Mouse (Mus musculus): ENCODE measurements around the gene Gclm.
"Not testable (repeated sequence)": the region's sequence is repeated elsewhere in the genome, so short reads cannot be mapped to it uniquely, and the experiment has no call there.

The Gclm gene

DNA sequence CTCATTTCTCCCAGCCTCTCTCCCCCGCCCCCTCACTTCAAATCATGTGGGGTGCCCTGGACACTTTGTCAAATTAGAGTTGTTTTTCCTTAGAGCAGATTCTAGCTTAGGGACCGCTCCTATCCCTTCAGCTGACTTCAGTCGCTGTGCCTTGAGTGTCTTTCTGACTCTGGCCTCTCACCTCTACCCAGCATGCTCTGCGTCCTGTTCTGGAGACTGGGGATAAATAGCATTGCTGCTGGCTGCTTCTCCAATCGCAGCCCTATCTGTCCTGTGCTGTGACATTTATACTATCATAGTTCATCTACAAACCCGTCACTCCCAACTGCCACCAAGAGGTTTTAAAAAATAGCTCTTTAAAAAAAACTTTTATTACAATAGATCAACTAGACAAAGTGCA, 2.5 kb upstream of the Gclm start:
- DNase-seq (ENCODE audit: low spot score): no peak

- DNase-seq (ENCODE audit: low spot score): no peak
Measured at GRCm38 (mm10) chr3:122243416-122244167, 1.8 kb upstream of the Gclm start.

DNA sequence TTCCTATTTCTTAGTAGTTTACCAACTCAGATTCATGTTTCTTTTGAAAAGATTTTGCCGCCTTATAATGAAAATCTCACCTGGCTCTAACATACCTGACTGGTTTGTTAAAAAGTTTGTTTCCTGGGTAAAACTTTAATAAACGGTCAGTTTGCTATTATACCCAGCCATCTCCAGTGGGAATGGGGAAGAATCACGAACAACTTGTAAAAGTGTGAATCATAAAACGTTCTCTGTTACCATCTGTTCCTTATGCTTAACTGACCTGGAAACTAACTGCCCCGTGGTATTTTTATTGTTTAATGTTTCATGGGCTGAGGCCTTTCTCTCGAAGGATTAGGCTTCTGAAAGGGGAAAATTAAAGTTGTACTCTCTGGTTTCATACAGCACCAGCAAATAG, 598 bp upstream of the Gclm start:
- no peak for DNase-seq (ENCODE audit: low spot score)

DNA sequence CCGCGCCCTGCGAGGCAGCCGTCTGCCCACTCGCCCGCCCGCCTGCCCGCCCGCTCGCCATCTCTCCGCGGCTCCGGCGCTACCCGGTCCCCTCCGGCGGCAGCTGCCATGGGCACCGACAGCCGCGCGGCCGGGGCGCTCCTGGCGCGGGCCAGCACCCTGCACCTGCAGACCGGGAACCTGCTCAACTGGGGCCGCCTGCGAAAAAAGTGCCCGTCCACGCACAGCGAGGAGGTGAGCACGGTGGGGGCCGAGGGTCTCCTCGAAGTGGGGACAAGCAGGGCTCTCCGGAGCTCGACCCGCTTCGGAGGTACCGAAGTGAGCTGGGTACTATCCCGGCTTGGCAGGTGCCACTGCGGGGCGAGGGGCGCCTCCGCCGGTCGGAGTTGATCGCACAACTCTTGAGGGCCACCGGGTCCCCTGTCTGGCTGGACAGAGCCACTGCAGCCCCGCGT, 548 bp downstream of the Gclm start:
- DNase-seq (ENCODE audit: low spot score): no peak

DNA sequence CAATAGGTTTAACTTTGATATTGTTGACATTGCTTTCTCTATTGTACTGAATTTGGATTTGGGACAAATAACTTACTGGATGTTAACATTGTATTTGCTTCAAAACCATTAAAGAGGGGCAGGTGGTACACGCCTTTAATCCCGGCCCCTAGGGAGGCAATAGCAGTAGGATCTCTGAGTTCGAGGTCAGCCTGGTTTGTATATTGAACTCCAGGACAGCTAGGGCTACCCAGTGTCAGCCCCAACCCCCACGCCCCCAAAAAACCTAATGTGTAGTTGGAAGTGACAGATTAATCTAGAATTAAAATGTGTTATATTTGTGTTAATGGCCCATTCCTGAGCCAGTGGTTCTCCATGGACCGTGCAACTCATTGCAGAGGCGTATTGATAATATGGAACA, 1.0 kb downstream of the Gclm start:
- DNase-seq (ENCODE audit: low spot score): no peak

- no peak for DNase-seq (ENCODE audit: low spot score)
Measured at GRCm38 (mm10) chr3:122246986-122247767, 1.8 kb downstream of the Gclm start.

DNA sequence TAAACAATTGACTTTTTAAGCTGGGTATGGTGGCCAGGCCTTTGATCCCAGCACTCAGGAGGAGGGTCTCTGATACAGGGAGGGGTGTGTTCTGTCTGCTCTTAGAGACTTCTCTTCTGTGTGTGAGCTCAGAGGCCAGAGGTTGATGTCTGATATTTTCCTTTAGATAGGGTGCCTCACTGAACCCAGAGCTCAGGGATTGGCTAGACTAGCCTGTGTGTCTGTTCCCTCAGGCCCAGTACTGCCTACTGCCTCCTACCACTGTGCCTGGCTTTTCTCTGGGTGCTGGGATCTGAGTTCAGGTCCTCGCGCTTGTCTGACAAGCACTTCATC, 2.4 kb downstream of the Gclm start:
- DNase-seq (ENCODE audit: low spot score): no peak

GRCm38 (mm10) chr3:122252466-122253253, 7.3 kb downstream of the Gclm start:
- DNase-seq (ENCODE audit: low spot score): no peak

GRCm38 (mm10) chr3:122254050-122254449, 8.7 kb downstream of the Gclm start:
- not testable (repeated sequence) for DNase-seq (ENCODE audit: low spot score)

DNA sequence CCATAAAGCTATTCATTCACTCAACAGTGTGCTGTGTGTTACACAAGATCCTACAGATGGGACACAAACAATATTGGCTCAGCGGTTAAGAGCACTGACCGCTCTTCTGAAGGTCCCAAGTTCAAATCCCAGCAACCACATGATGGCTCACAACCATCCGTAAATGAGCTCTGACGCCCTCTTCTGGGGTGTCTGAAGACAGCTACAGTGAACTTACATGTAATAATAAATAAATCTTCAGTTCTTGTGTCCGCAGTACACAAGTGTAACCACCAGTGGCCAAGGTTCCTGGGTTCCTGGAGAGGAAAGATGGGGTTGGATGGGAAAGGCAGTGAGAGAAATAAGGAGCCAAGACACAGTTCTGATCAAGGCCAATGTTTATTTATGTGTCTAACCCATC, 24.6 kb downstream of the Gclm start:
- no peak for DNase-seq (ENCODE audit: low spot score)

DNA sequence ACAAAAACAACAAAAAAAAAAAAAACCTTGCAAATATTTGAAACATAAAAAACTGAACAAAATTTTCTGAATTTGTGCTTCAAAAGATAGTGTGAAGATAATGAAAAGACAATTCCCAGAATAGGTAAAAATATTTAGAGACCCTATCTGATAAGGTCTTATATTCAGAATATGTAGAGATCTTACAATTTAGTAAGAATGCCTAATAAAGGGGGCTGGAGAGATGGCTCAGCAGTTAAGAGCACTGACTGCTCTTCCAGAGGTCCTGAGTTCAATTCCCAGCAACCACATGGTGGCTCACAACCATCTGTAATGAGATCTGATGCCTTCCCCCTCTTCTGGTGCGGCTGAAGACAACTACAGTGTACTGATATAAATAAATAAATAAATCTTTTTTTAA, 27.2 kb downstream of the Gclm start:
- DNase-seq (ENCODE audit: low spot score): not testable (repeated sequence)

- DNase-seq (ENCODE audit: low spot score): no peak
Measured at GRCm38 (mm10) chr3:122273407-122274240, 28.3 kb downstream of the Gclm start.

- DNase-seq (ENCODE audit: low spot score): no peak
Measured at GRCm38 (mm10) chr3:122274241-122275024, 29.1 kb downstream of the Gclm start, which contains the start of gene Dnttip2. Gene Dnttip2, plus strand, starts transcription at chr3:122274388.

DNA sequence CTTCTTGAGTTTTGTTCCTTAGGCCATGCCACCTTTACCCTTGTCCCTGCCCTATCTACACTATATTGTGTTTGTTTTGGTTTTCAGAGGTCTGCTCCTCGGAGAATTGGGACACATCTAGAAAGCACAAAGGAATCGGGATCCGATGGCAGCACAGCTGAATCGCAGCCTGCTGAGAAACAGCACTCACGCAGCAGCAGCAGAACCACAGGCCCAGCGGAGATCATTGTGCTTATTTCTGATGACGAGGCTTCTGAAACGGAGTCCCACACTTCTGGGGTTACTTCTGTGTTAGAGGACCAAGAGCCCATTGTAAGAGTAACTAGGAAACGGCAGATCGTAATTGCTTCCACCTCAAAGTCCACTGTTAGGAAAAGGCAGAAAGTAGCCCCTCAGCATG, 29.8 kb downstream of the Gclm start:
- no peak for DNase-seq (ENCODE audit: low spot score)

GRCm38 (mm10) chr3:122287195-122287594, 41.8 kb downstream of the Gclm start:
- no peak for DNase-seq (ENCODE audit: low spot score)

- DNase-seq (ENCODE audit: low spot score): no peak
Measured at GRCm38 (mm10) chr3:122288613-122289195, 43.3 kb downstream of the Gclm start.

DNA sequence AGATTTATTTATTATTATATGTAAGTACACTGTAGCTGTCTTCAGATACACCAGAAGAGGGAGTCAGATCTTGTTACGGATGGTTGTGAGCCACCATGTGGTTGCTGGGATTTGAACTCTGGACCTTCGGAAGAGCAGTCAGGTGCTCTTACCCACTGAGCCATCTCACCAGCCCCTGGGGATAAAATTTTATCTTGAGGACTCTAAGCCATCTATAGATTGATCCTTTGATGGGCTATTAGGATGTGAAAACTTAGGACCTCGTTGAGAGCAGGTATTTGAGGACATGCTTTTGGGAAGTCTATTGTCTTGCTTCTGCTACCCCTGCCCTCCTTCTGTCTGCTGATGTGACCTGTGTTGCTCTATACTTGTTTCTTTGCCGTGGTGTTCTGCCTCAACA, 44.0 kb downstream of the Gclm start:
- DNase-seq (ENCODE audit: low spot score): not testable (repeated sequence)

DNA sequence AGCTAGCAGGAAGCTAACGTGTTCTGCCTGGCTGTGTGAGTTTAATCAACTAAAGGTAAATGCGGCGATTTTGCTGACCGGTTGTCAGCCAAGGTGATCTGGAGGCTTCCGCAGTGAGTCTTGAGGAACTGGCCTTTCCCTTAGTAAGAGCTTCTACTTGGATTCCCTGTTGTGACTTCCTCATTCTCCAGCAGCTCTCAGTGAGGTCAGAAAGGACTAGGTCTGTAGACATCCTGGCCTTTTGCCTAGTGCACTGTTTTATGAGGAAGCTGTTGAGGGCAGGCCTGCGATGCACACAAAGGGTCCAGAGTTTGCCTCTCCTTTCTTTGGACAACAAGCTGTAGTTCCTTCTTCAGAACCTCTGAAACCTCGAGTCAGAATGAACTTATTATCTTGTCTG, 45.3 kb downstream of the Gclm start:
- DNase-seq (ENCODE audit: low spot score): no peak

DNA sequence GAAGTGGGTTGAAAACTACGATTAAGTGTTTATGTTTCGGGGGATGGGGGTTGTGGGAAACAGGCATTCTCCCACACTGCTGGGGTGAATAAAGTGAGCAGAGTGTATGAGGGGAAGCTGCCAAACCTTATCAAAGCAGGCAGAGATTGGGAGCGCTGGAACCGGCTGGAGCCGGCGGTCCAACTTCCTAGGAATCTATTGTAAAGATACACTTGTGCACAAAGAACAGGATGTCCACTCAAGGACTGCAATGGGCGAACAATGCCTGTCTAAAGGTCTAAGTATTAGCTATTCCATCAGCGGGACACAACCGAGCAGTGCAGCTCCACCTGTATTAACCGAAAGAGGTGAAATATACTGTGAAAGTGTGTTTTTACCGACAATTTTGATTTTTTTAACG, 46.5 kb downstream of the Gclm start:
- no peak for DNase-seq (ENCODE audit: low spot score)
